Mouse (Mus musculus) forebrain, postnatal 0 days (tissue): ENCODE measurements at regions not wholly inside any gene's neighbourhood (a gene's known extent, or its start where the extent isn't known, plus 50 kb on each side); places are given as distances from the start of the nearest gene placed in this dataset.

Experiments
- ATAC-seq: fragments of 200-750 bp; cut with Nextera tagmentation; 2 replicates; pipeline ENCODE4 v1.8.0; 2017; ENCODE audit warnings: mild to moderate bottlenecking, moderate library complexity
- DNase-seq: peaks from one replicate; pipeline ENCODE4 v3.0.0-alpha.2; 2015
- H3K27ac ChIP-seq: fragments of 300-500 bp; sonication (generic); 2 replicates; pipeline ENCODE4 v1.5.1; 2014; ENCODE audit warnings: low read depth, mild to moderate bottlenecking, antibody characterized with exemption, low read length, moderate library complexity, mixed read lengths
- H3K27me3 ChIP-seq: fragments of 300-500 bp; sonication (generic); 2 replicates; pipeline ENCODE4 v1.6.1; 2014; ENCODE audit warnings: mild to moderate bottlenecking, low read length, mixed read lengths; ENCODE audit not compliant: insufficient read depth
- H3K36me3 ChIP-seq: fragments of 300-500 bp; sonication (generic); 2 replicates; pipeline ENCODE4 v1.6.1; 2014; ENCODE audit warnings: mild to moderate bottlenecking, moderate library complexity; ENCODE audit not compliant: insufficient read depth
- H3K4me1 ChIP-seq: fragments of 300-500 bp; sonication (generic); 2 replicates; pipeline ENCODE4 v1.6.1; 2014; ENCODE audit warnings: antibody characterized with exemption; ENCODE audit not compliant: insufficient read depth
- H3K4me2 ChIP-seq: fragments of 300-500 bp; sonication (generic); 2 replicates; pipeline ENCODE4 v1.6.1; 2014; ENCODE audit warnings: low read depth, mild to moderate bottlenecking, moderate library complexity
- H3K4me3 ChIP-seq: fragments of 300-500 bp; sonication (generic); 2 replicates; pipeline ENCODE4 v1.5.1; 2014; ENCODE audit warnings: low read depth, low read length, mixed read lengths
- H3K9ac ChIP-seq: fragments of 300-500 bp; sonication (generic); 2 replicates; pipeline ENCODE4 v1.6.1; 2014; ENCODE audit warnings: mild to moderate bottlenecking
- H3K9me3 ChIP-seq: fragments of 300-500 bp; sonication (generic); 2 replicates; pipeline ENCODE4 v1.6.1; 2016; ENCODE audit warnings: low read length
- CTCF ChIP-seq: sonication (generic); IDR thresholded peaks from 2 replicates; pipeline ENCODE4 v1.5.1; 2016; ENCODE audit warnings: antibody characterized with exemption, control low read depth, low read depth
- WGBS: fragments of 180-500 bp; shearing (Covaris S2); extraction: QIAGEN DNeasy Blood & Tissue Kit; methylation state at CpG from one replicate; pipeline ENCODE4 v1.1.7; 2014; 5-methylcytosine and 5-hydroxymethylcytosine counted together

DNA sequence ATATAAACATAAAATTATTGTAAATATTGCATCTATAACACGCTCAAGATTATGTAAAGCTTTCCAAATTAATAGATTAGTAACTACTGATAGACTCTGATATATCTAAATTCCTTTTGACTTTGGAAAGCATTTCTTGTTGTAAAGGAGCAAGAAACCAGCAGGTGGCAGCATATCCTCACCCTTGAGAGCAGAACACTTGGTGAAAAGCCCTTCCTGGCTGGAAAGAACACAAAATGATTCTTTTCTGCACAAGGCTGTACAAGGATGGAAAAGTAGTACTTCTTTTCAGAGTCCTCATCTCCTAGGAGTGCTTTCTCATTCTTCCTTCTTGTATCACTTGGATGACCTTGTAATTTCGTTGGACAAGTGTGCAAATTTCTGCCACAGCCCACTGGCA lies 75.6 kb upstream of the Reg3g start:
- no peak overlapping the region for H3K27ac ChIP-seq
- TF ChIP-seq CTCF: peak; percentile 91
- ATAC-seq (peak; percentile 74), DNase-seq (peak; percentile 92)
- no peak overlapping the region for H3K4me3 ChIP-seq
- no peaks in the 10 kb centered on the region for H3K27me3 ChIP-seq
- H3K4me1 ChIP-seq: no peaks in the 10 kb centered on the region
- WGBS: 14% methylated on average over 2 of the region's 2 CpGs
- no peaks in the 10 kb centered on the region for H3K9me3 ChIP-seq
- no peak overlapping the region for H3K9ac ChIP-seq
- no peak overlapping the region for H3K4me2 ChIP-seq
- H3K36me3 ChIP-seq: no peaks in the 10 kb centered on the region

DNA sequence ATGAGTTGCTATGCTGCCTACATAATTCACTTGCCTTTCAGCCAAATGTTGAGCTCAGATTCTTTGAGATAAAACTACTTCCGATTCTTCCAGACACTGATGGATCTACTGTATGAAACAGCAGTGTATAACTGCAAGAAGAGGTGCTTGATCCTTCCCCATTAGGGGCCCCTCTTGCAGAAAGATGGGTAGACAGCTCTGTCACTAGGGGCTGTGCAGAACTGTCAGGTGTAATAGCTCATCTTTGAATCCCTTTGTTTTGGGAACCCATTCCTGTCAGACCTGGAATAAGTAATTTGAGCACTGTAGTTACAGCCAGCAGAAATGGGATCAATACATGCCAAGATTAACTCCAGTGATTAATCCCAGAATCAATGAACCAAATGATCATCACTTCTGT lies 68.8 kb upstream of the Reg3g start:
- ATAC-seq (peak; percentile 74; the same call in 1 of the 2 replicates), DNase-seq (no peak)
- no peak for TF ChIP-seq CTCF
- H3K27ac ChIP-seq: no peak overlapping the region
- 80% methylated on average over 1 of the region's 1 CpGs for WGBS
- H3K4me1 ChIP-seq: no peaks in the 10 kb centered on the region
- no peaks in the 10 kb centered on the region for H3K9me3 ChIP-seq
- H3K36me3 ChIP-seq: no peaks in the 10 kb centered on the region
- no peak overlapping the region for H3K4me2 ChIP-seq
- H3K9ac ChIP-seq: no peak overlapping the region
- no peak overlapping the region for H3K4me3 ChIP-seq
- no peaks in the 10 kb centered on the region for H3K27me3 ChIP-seq

DNA sequence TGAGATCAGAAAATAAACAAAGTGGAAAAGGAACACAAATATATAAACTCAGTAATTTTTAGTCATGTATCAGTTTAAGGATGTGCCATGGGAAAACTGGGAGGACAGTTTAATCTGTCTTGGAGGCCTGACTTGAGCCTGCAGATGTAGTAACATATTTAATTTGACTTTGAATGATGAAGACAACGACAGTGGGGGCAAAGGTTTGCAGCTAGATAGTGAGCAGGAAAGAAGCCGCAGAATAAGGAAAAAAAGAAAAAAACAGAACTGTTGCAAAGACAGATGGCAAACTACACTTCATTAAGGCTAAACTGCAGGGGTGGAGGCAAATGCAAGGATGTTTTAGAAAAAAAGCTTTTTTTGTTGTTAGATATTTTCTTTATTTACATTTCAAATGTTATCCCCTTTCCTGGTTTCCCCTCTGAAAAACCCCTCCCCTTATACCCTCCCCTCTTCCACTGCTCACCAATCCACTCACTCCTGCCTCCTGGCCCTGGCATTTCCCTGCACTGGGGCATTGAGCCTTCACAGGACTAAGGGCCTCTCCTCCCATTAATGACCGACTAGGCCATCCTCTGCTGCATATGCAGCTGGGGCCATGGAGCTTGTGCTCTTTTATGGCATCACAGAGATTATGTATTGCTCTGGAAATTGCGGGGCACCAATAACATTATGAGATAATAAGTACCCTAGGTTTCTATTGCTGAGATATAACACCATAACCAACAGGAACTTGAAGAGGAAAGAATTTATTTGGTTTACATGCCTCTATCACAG lies 58.5 kb upstream of the Reg3g start:
- DNase-seq (no peak), ATAC-seq (no peak)
- 71% methylated on average over 4 of the region's 4 CpGs for WGBS
- TF ChIP-seq CTCF: no peak
- Histone ChIP-seq H3K9me3 (no peaks in the 10 kb centered on the region), H3K4me3 (no peak overlapping the region), H3K36me3 (no peaks in the 10 kb centered on the region), H3K27ac (no peak overlapping the region), H3K4me2 (no peak overlapping the region), H3K4me1 (no peaks in the 10 kb centered on the region), H3K27me3 (no peaks in the 10 kb centered on the region), H3K9ac (no peak overlapping the region)
